Mouse (Mus musculus): Measurements from ENCODE around the gene Nrxn1. TPM values are rescaled to one million over a fixed set of nuclear protein-coding genes. Genes with fewer than 3 reads are reported as not detected.

The Nrxn1 gene
- total and polyA plus RNA-seq, 3 experiments: not detected

GRCm38 (mm10) chr17:90453280-90453679, 639.6 kb downstream of the Nrxn1 start:
- in situ Hi-C loops (cut with MboI; ENCODE audit: low pct_ligation_motif_present, low pct_unique_long_range_greater_than_20kb, low sequenced_read_pairs): no loop called here
- Histone ChIP-seq H3K9me3 (replicated peaks; ENCODE audit: low read length) (peaks cover 55% of the 10 kb centered on the region), H3K27ac (ENCODE audit: insufficient read depth, low read depth) (no peak overlapping the region), H3K4me3 (replicated peaks in 1 of 3; ENCODE audit: low read depth in 2 of 3, low read length in 2 of 3, poor library complexity in 1 of 3) (no peak overlapping the region), H3K79me2 (replicated peaks; ENCODE audit: control insufficient read depth, extremely low read depth, insufficient read depth, poor library complexity, severe bottlenecking) (no peaks in the 10 kb centered on the region), H3K9ac (ENCODE audit: insufficient read depth, low read depth) (no peak overlapping the region), H3K4me2 (ENCODE audit: insufficient read depth, low read depth, poor library complexity, severe bottlenecking) (no peak overlapping the region), H3K4me1 (ENCODE audit: control insufficient read depth in 1 of 2, insufficient read depth in 2 of 2) (no peaks in the 10 kb centered on the region), H3K36me3 (replicated peaks in 1 of 2; ENCODE audit: control insufficient read depth in 1 of 2, insufficient read depth in 1 of 2, low read length in 1 of 2) (no peaks in the 10 kb centered on the region), H3K27me3 (replicated peaks) (no peaks in the 10 kb centered on the region)
- no peak for DNase-seq (ENCODE audit: extremely low read depth)
- TF ChIP-seq MXI1 (IDR thresholded peaks at IDR 0.05; ENCODE audit: low read depth, low read length) (no peak), JUND (conservative IDR thresholded peaks at IDR 0.05; ENCODE audit: low read depth, low read length) (no peak), MAFK (IDR thresholded peaks at IDR 0.05; ENCODE audit: insufficient replicate concordance, low read length) (no peak), HCFC1 (IDR thresholded peaks at IDR 0.05; ENCODE audit: low read depth, low read length) (no peak), CTCF (conservative IDR thresholded peaks at IDR 0.05 in 1 of 2, IDR thresholded peaks at IDR 0.05 in 1 of 2; ENCODE audit: low read depth in 2 of 2, low read length in 2 of 2) (no peak), SIN3A (IDR thresholded peaks at IDR 0.05; ENCODE audit: low read length) (no peak), KAT2A (IDR thresholded peaks at IDR 0.05; ENCODE audit: insufficient replicate concordance, low read length) (no peak), USF1 (IDR thresholded peaks at IDR 0.05; ENCODE audit: low read depth, low read length) (no peak), USF2 (conservative IDR thresholded peaks at IDR 0.05; ENCODE audit: low read depth, low read length) (no peak), MYC (IDR thresholded peaks at IDR 0.05; ENCODE audit: low read depth, low read length) (no peak), UBTF (IDR thresholded peaks at IDR 0.05; ENCODE audit: low read depth, low read length) (no peak), BHLHE40 (IDR thresholded peaks at IDR 0.05; ENCODE audit: low read depth, low read length) (no peak), NRF1 (IDR thresholded peaks at IDR 0.05; ENCODE audit: low read depth, low read length) (no peak)
- dilution Hi-C loops (cut with MboI; ENCODE audit: extremely low pct_ligation_motif_present, extremely low pct_unique_long_range_greater_than_20kb, low sequenced_read_pairs): no loop called here

GRCm38 (mm10) chr17:90452770-90453169, 640.1 kb downstream of the Nrxn1 start:
- dilution Hi-C loops (cut with MboI; ENCODE audit: extremely low pct_ligation_motif_present, extremely low pct_unique_long_range_greater_than_20kb, low sequenced_read_pairs) (no loop called here), in situ Hi-C loops (cut with MboI; ENCODE audit: low pct_ligation_motif_present, low pct_unique_long_range_greater_than_20kb, low sequenced_read_pairs) (no loop called here)
- DNase-seq (ENCODE audit: extremely low read depth): no peak
- Histone ChIP-seq H3K9ac (ENCODE audit: insufficient read depth, low read depth) (no peak overlapping the region), H3K4me1 (ENCODE audit: control insufficient read depth in 1 of 2, insufficient read depth in 2 of 2) (no peaks in the 10 kb centered on the region), H3K9me3 (replicated peaks; ENCODE audit: low read length) (peaks cover 50% of the 10 kb centered on the region), H3K27ac (ENCODE audit: insufficient read depth, low read depth) (no peak overlapping the region), H3K36me3 (replicated peaks in 1 of 2; ENCODE audit: control insufficient read depth in 1 of 2, insufficient read depth in 1 of 2, low read length in 1 of 2) (no peaks in the 10 kb centered on the region), H3K4me2 (ENCODE audit: insufficient read depth, low read depth, poor library complexity, severe bottlenecking) (no peak overlapping the region), H3K27me3 (replicated peaks) (no peaks in the 10 kb centered on the region), H3K4me3 (replicated peaks in 1 of 3; ENCODE audit: low read depth in 2 of 3, low read length in 2 of 3, poor library complexity in 1 of 3) (no peak overlapping the region), H3K79me2 (replicated peaks; ENCODE audit: control insufficient read depth, extremely low read depth, insufficient read depth, poor library complexity, severe bottlenecking) (no peaks in the 10 kb centered on the region)
- TF ChIP-seq SMC3 (IDR thresholded peaks at IDR 0.05; ENCODE audit: low read depth, low read length) (no peak), TCF12 (IDR thresholded peaks at IDR 0.05; ENCODE audit: low read depth, low read length) (no peak), MYC (IDR thresholded peaks at IDR 0.05; ENCODE audit: low read depth, low read length) (no peak), MEF2A (IDR thresholded peaks at IDR 0.05; ENCODE audit: borderline replicate concordance, low read depth, low read length) (no peak), POLR2AphosphoS2 (IDR thresholded peaks at IDR 0.05; ENCODE audit: low read depth, low read length) (no peak), MAFK (IDR thresholded peaks at IDR 0.05; ENCODE audit: insufficient replicate concordance, low read length) (no peak), ZKSCAN1 (IDR thresholded peaks at IDR 0.05; ENCODE audit: borderline replicate concordance, low read depth, low read length) (no peak), RCOR1 (conservative IDR thresholded peaks at IDR 0.05; ENCODE audit: low read depth, low read length) (no peak), E2F4 (IDR thresholded peaks at IDR 0.05; ENCODE audit: insufficient replicate concordance, low read depth, low read length) (no peak), CHD1 (IDR thresholded peaks at IDR 0.05; ENCODE audit: low read depth, low read length) (no peak), POLR2A (IDR thresholded peaks at IDR 0.05; ENCODE audit: low read depth, low read length) (no peak), NELFE (IDR thresholded peaks at IDR 0.05; ENCODE audit: low read depth, low read length) (no peak)
